Comparison of ENCODE assay signal across 8 mouse cellular contexts in genomic region chrX:109014166-109014565, GRCm38 (mm10). TPM values are rescaled to one million over a fixed set of nuclear protein-coding genes. Genes with fewer than 3 reads are reported as not detected.
DNase-seq lines count a peak whose midpoint lies in the region; ATAC-seq and TF ChIP-seq lines count a peak whose summit lies in the region.

No protein-coding gene starts in this region.

- no peaks in the 10 kb centered on the region for H3K36me3 ChIP-seq in CH12.LX (replicated peaks in 1 of 2; ENCODE audit: control insufficient read depth in 1 of 2, insufficient read depth in 1 of 2, low read length in 1 of 2)
- no peaks in the 10 kb centered on the region for H3K36me3 ChIP-seq in heart, postnatal 0 days (replicated peaks; ENCODE audit: control insufficient read depth, insufficient read depth, low read length)
- no peaks in the 10 kb centered on the region for H3K36me3 ChIP-seq in midbrain, embryonic 11.5 days (ENCODE audit: control insufficient read depth, insufficient read depth, low read length)

- ATAC-seq in heart, postnatal 0 days (ENCODE audit: insufficient read depth, low read depth) = no peak
- no peak for ATAC-seq in midbrain, embryonic 11.5 days (ENCODE audit: low FRiP score)

- no peaks in the 10 kb centered on the region for H3K9me3 ChIP-seq in CH12.LX (replicated peaks; ENCODE audit: low read length)
- no peaks in the 10 kb centered on the region for H3K9me3 ChIP-seq in heart, postnatal 0 days (replicated peaks; ENCODE audit: control insufficient read depth, low read length)
- H3K9me3 ChIP-seq in midbrain, embryonic 11.5 days (ENCODE audit: control insufficient read depth, low read length) = no peaks in the 10 kb centered on the region

- dilution Hi-C loops in CH12.LX (cut with MboI; ENCODE audit: extremely low pct_ligation_motif_present, extremely low pct_unique_long_range_greater_than_20kb, low sequenced_read_pairs) = no loop called here

- 31% methylated on average over 4 of the region's 4 CpGs for WGBS in heart, postnatal 0 days
- WGBS in midbrain, embryonic 11.5 days = 32% methylated on average over 4 of the region's 4 CpGs

- H3K27me3 ChIP-seq in CH12.LX (replicated peaks) = no peaks in the 10 kb centered on the region
- no peaks in the 10 kb centered on the region for H3K27me3 ChIP-seq in heart, postnatal 0 days (ENCODE audit: control insufficient read depth, insufficient read depth, low read length)
- no peaks in the 10 kb centered on the region for H3K27me3 ChIP-seq in midbrain, embryonic 11.5 days (ENCODE audit: control insufficient read depth, insufficient read depth, low read length)

- H3K4me2 ChIP-seq in CH12.LX (ENCODE audit: insufficient read depth, low read depth, poor library complexity, severe bottlenecking) = peak overlapping the region; percentile 44; the same call in 1 of the 2 replicates
- H3K4me2 ChIP-seq in heart, postnatal 0 days (ENCODE audit: low read depth, low read length) = peak overlapping the region; percentile 67
- peak overlapping the region; percentile 54; the same call in 1 of the 2 replicates for H3K4me2 ChIP-seq in midbrain, embryonic 11.5 days

- H3K4me3 ChIP-seq in CH12.LX (replicated peaks in 1 of 3; ENCODE audit: low read depth in 2 of 3, low read length in 2 of 3, poor library complexity in 1 of 3) = peak overlapping the region in 2 of 3 experiments; percentile 46 to 56
- peak overlapping the region; percentile 64 for H3K4me3 ChIP-seq in heart, postnatal 0 days (ENCODE audit: low read depth, low read length)
- H3K4me3 ChIP-seq in midbrain, embryonic 11.5 days (ENCODE audit: low read depth, low read length) = no peak overlapping the region

- TF ChIP-seq CTCF in CH12.LX (conservative IDR thresholded peaks at IDR 0.05 in 1 of 2, IDR thresholded peaks at IDR 0.05 in 1 of 2; ENCODE audit: low read depth in 2 of 2, low read length in 2 of 2) = no peak; a peak in 1 of 4 replicates
- TF ChIP-seq CTCF in heart, postnatal 0 days (IDR thresholded peaks at IDR 0.05; ENCODE audit: low read depth) = no peak

- peak; percentile 0 for DNase-seq in heart, adult 8-10 months (ENCODE audit: low spot score)
- no peak for DNase-seq in heart, adult 9 months (ENCODE audit: low spot score in 2 of 2)
- DNase-seq in CH12.LX (ENCODE audit: extremely low read depth) = peak; percentile 26
- no peak for DNase-seq in heart, postnatal 0 days (ENCODE audit: low spot score)
- no peak for DNase-seq in midbrain, embryonic 11.5 days (ENCODE audit: low spot score, missing footprints)
- no peak for DNase-seq in adrenal gland, adult 8-10 months
- DNase-seq in left cerebral cortex, postnatal 25 days (ENCODE audit: low spot score in 2 of 2) = no peak
- no peak for DNase-seq in layer of hippocampus, adult 18-20 months (ENCODE audit: low spot score in 2 of 2)

- in situ Hi-C loops in CH12.LX (cut with MboI; ENCODE audit: low pct_ligation_motif_present, low pct_unique_long_range_greater_than_20kb, low sequenced_read_pairs) = loop anchor here (5.0 kb wide), 1 partner anchor 63 kb away; no protein-coding TSS in a partner anchor

- peaks cover 9% of the 10 kb centered on the region for H3K79me2 ChIP-seq in CH12.LX (replicated peaks; ENCODE audit: control insufficient read depth, extremely low read depth, insufficient read depth, poor library complexity, severe bottlenecking)

- H3K9ac ChIP-seq in CH12.LX (ENCODE audit: insufficient read depth, low read depth) = peak overlapping the region; percentile 90
- H3K9ac ChIP-seq in heart, postnatal 0 days (replicated peaks; ENCODE audit: low read depth, low read length) = no peak overlapping the region
- H3K9ac ChIP-seq in midbrain, embryonic 11.5 days (ENCODE audit: low read length) = no peak overlapping the region

- H3K4me1 ChIP-seq in CH12.LX (ENCODE audit: control insufficient read depth in 1 of 2, insufficient read depth in 2 of 2) = peaks cover 0 to 6% of the 10 kb centered on the region in 2 experiments; a peak in 1 of 4 replicates
- no peaks in the 10 kb centered on the region for H3K4me1 ChIP-seq in heart, postnatal 0 days (ENCODE audit: control insufficient read depth, insufficient read depth)
- no peaks in the 10 kb centered on the region for H3K4me1 ChIP-seq in midbrain, embryonic 11.5 days (ENCODE audit: control insufficient read depth, insufficient read depth, low read length)

- intact Hi-C loops in left cerebral cortex, postnatal 25 days (cut with DNase I) = loop anchor here (5.0 kb wide), 1 partner anchor 182 kb away; the partner anchor contains the start of gene Brwd3

- no peak overlapping the region for H3K27ac ChIP-seq in CH12.LX (ENCODE audit: insufficient read depth, low read depth)
- H3K27ac ChIP-seq in heart, postnatal 0 days (ENCODE audit: low read depth) = peak overlapping the region; percentile 76; the same call in 1 of the 2 replicates
- no peak overlapping the region for H3K27ac ChIP-seq in midbrain, embryonic 11.5 days (ENCODE audit: low read depth, low read length)

- TF ChIP-seq RAD21 in CH12.LX (IDR thresholded peaks at IDR 0.05; ENCODE audit: low read depth, low read length) = no peak

- TF ChIP-seq POLR2A in CH12.LX (IDR thresholded peaks at IDR 0.05; ENCODE audit: low read depth, low read length) = no peak

- no peak for TF ChIP-seq EP300 in CH12.LX (IDR thresholded peaks at IDR 0.05; ENCODE audit: low read length)
- TF ChIP-seq EP300 in heart, postnatal 0 days (IDR thresholded peaks at IDR 0.05; ENCODE audit: low read depth) = no peak

TF ChIP-seq in CH12.LX, 34 proteins besides CTCF, POLR2A, EP300 and RAD21:
- TF ChIP-seq MYC (IDR thresholded peaks at IDR 0.05; ENCODE audit: low read depth, low read length) (no peak), MAZ (IDR thresholded peaks at IDR 0.05; ENCODE audit: low read depth, low read length) (no peak), ZMIZ1 (IDR thresholded peaks at IDR 0.05; ENCODE audit: low read depth, low read length) (no peak), POLR2AphosphoS2 (IDR thresholded peaks at IDR 0.05; ENCODE audit: low read depth, low read length) (no peak), HCFC1 (IDR thresholded peaks at IDR 0.05; ENCODE audit: low read depth, low read length) (no peak), USF1 (IDR thresholded peaks at IDR 0.05; ENCODE audit: low read depth, low read length) (no peak), BHLHE40 (IDR thresholded peaks at IDR 0.05; ENCODE audit: low read depth, low read length) (no peak), E2F4 (IDR thresholded peaks at IDR 0.05; ENCODE audit: insufficient replicate concordance, low read depth, low read length) (no peak), ZNF384 (IDR thresholded peaks at IDR 0.05; ENCODE audit: low read depth, low read length) (no peak), RCOR1 (conservative IDR thresholded peaks at IDR 0.05; ENCODE audit: low read depth, low read length) (no peak), MAX (IDR thresholded peaks at IDR 0.05; ENCODE audit: low read length) (no peak), SIN3A (IDR thresholded peaks at IDR 0.05; ENCODE audit: low read length) (no peak), TBP (conservative IDR thresholded peaks at IDR 0.05; ENCODE audit: low read depth, low read length) (no peak), UBTF (IDR thresholded peaks at IDR 0.05; ENCODE audit: low read depth, low read length) (no peak), SMC3 (IDR thresholded peaks at IDR 0.05; ENCODE audit: low read depth, low read length) (no peak), ELF1 (IDR thresholded peaks at IDR 0.05; ENCODE audit: low read depth, low read length) (no peak), ETS1 (conservative IDR thresholded peaks at IDR 0.05; ENCODE audit: low read depth, low read length) (no peak), MXI1 (IDR thresholded peaks at IDR 0.05; ENCODE audit: low read depth, low read length) (no peak)

RNA-seq across cellular contexts. Expression of gene Hmgn5, which starts 1.0 kb away (rescaled TPM):
- 10 to 100 TPM; 10.9 to 16.3 (median 11.8) TPM for total RNA-seq in heart, adult 8-10 months (2022)
- total RNA-seq in CH12.LX (2012; rRNA removed) (8.0 and 8.2 TPM in 2 replicates), CH12.LX (2014; rRNA removed) (7.6 and 9.6 TPM in 2 replicates)
- polyA plus RNA-seq in CH12.LX (2012; ENCODE audit: insufficient read length, low read depth) = 116 and 124 TPM in 2 replicates
- 0.19 TPM in 1 of 2 replicates, not detected in the other for total RNA-seq in heart, postnatal 0 days (2014; rRNA removed; ENCODE audit: low replicate concordance)
- polyA plus RNA-seq in heart, postnatal 0 days (2015; fragmentation: Nextera tagmentation; extraction: Ambion mirVana) = 15.1 and 15.4 TPM in 2 replicates
- 24.3 and 30.9 TPM in 2 replicates for polyA plus RNA-seq in midbrain, embryonic 11.5 days (2014; fragmentation: Nextera tagmentation; extraction: Ambion mirVana)
- 10 to 100 TPM in 1 of 4 experiments, 1 to 10 TPM in 3; 7.0 to 15.0 (median 8.2) TPM for total RNA-seq in adrenal gland, adult 8-10 months (2022)
- 1 to 10 TPM; 5.1 to 5.2 TPM for total RNA-seq in left cerebral cortex, postnatal 25 days (2021)
- total RNA-seq in layer of hippocampus, adult 18-20 months (2021) = 1 to 10 TPM; 9.0 to 9.6 TPM

Comparison
In these comparisons a context has a peak if more than half of its experiments do, and no peak if none do; other contexts are left out.
1. DNase-seq: peak in heart, adult 8-10 months (single experiment) and CH12.LX (single experiment); none in heart, adult 9 months (0 of 2), heart, postnatal 0 days (single experiment), midbrain, embryonic 11.5 days (single experiment), adrenal gland, adult 8-10 months (single experiment), left cerebral cortex, postnatal 25 days (0 of 2) and layer of hippocampus, adult 18-20 months (0 of 2).
2. Peak in every context shown above with its lines, with median percentiles within 50 percentile points of each other: H3K4me2 ChIP-seq.